Mouse (Mus musculus) olfactory bulb, adult 2 months (tissue): ENCODE data around the gene E130114P18Rik. TPM values are rescaled to one million over a fixed set of nuclear protein-coding genes. Genes with fewer than 3 reads are reported as not detected.

ENCODE experiments used
- H3K27ac ChIP-seq: fragments of 200-500 bp; 2 replicates; pipeline ENCODE4 v1.5.1; 2012; ENCODE audit warnings: low read depth, low read length; ENCODE audit not compliant: insufficient read depth
- H3K4me1 ChIP-seq: fragments of 200-500 bp; 2 replicates; pipeline ENCODE4 v1.6.1; 2012; ENCODE audit warnings: low read length; ENCODE audit not compliant: control insufficient read depth, insufficient read depth
- H3K4me3 ChIP-seq: fragments of 200-500 bp; 2 replicates; pipeline ENCODE4 v1.5.1; 2012; ENCODE audit warnings: mild to moderate bottlenecking, low read depth, low read length, moderate library complexity; ENCODE audit not compliant: insufficient read depth
- CTCF ChIP-seq: fragments of 200-500 bp; IDR thresholded peaks from 2 replicates; pipeline ENCODE4 v1.5.1; 2012; ENCODE audit warnings: low read depth, mild to moderate bottlenecking, low read length, moderate library complexity; ENCODE audit not compliant: insufficient read depth
- POLR2A ChIP-seq: fragments of 200-500 bp; IDR thresholded peaks from 2 replicates; pipeline ENCODE4 v1.6.1; 2012; ENCODE audit warnings: mild to moderate bottlenecking, low read depth, low read length, moderate library complexity; ENCODE audit not compliant: insufficient read depth
- WGBS: fragments of 180-500 bp; shearing (Covaris S2); methylation state at CpG from one replicate; pipeline ENCODE4 v1.1.7; 2018; 5-methylcytosine and 5-hydroxymethylcytosine counted together
- polyA plus RNA-seq: library from polyadenylated mRNA; stranded (reverse); fragments of >200 nt; gene quantifications from 2 replicates; pipeline ENCODE4 v1.2.4, GENCODE M21; 2012; ENCODE audit warnings: low replicate concordance; ENCODE audit not compliant: missing spikeins, insufficient read depth, insufficient read length

Gene E130114P18Rik
- polyA plus RNA-seq, 1 experiment, result not detected

- WGBS, result 90% methylated on average over 2 of the region's 2 CpGs
- Histone ChIP-seq H3K4me3 (no peak overlapping the region), H3K4me1 (no peaks in the 10 kb centered on the region), H3K27ac (no peak overlapping the region)
- no peak for TF ChIP-seq POLR2A
- TF ChIP-seq CTCF, result no peak
Observed at GRCm38 (mm10) chr4:97806924-97807323, 29.0 kb upstream of the E130114P18Rik start.

GRCm38 (mm10) chr4:97805896-97806808, 28.3 kb upstream of the E130114P18Rik start:
- TF ChIP-seq CTCF (no peak), POLR2A (no peak)

GRCm38 (mm10) chr4:97805255-97805654, 27.4 kb upstream of the E130114P18Rik start:
- Histone ChIP-seq H3K27ac (no peak overlapping the region), H3K4me3 (no peak overlapping the region), H3K4me1 (no peaks in the 10 kb centered on the region)
- TF ChIP-seq CTCF (no peak), POLR2A (no peak)
- WGBS, result 54% methylated on average over 2 of the region's 2 CpGs

More at GRCm38 (mm10) chr4:97805896-97806808, 28.3 kb upstream of the E130114P18Rik start:
- no peak overlapping the region for H3K27ac ChIP-seq
- WGBS, result 48% methylated on average over 7 of the region's 7 CpGs
- H3K4me1 ChIP-seq, result no peaks in the 10 kb centered on the region
- H3K4me3 ChIP-seq, result no peak overlapping the region

GRCm38 (mm10) chr4:97804638-97805037, 26.8 kb upstream of the E130114P18Rik start:
- no peak overlapping the region for H3K4me3 ChIP-seq
- H3K4me1 ChIP-seq, result no peaks in the 10 kb centered on the region
- 83% methylated on average over 5 of the region's 5 CpGs for WGBS
- TF ChIP-seq POLR2A, result no peak
- TF ChIP-seq CTCF, result no peak
- H3K27ac ChIP-seq, result no peak overlapping the region

GRCm38 (mm10) chr4:97803791-97804190, 25.9 kb upstream of the E130114P18Rik start:
- H3K4me1 ChIP-seq, result no peaks in the 10 kb centered on the region
- TF ChIP-seq CTCF (no peak), POLR2A (no peak)
- no peak overlapping the region for H3K4me3 ChIP-seq
- 80% methylated on average over 3 of the region's 3 CpGs for WGBS
- no peak overlapping the region for H3K27ac ChIP-seq

GRCm38 (mm10) chr4:97796505-97796904, 18.6 kb upstream of the E130114P18Rik start:
- Histone ChIP-seq H3K4me3 (no peak overlapping the region), H3K27ac (no peak overlapping the region), H3K4me1 (no peaks in the 10 kb centered on the region)
- 53% methylated on average over 10 of the region's 10 CpGs for WGBS
- TF ChIP-seq CTCF (no peak), POLR2A (no peak)

- TF ChIP-seq CTCF (no peak), POLR2A (no peak)
- Histone ChIP-seq H3K4me3 (no peak overlapping the region), H3K4me1 (no peaks in the 10 kb centered on the region), H3K27ac (peak overlapping the region; percentile 20)
- 58% methylated on average over 5 of the region's 5 CpGs for WGBS
Observed at GRCm38 (mm10) chr4:97795957-97796356, 18.1 kb upstream of the E130114P18Rik start.

- 76% methylated on average over 4 of the region's 4 CpGs for WGBS
- Histone ChIP-seq H3K27ac (no peak overlapping the region), H3K4me3 (no peak overlapping the region), H3K4me1 (no peaks in the 10 kb centered on the region)
- TF ChIP-seq CTCF, result no peak
- no peak for TF ChIP-seq POLR2A
Observed at GRCm38 (mm10) chr4:97794865-97795264, 17.0 kb upstream of the E130114P18Rik start.

GRCm38 (mm10) chr4:97793931-97794330, 16.1 kb upstream of the E130114P18Rik start:
- Histone ChIP-seq H3K27ac (no peak overlapping the region), H3K4me3 (no peak overlapping the region), H3K4me1 (no peaks in the 10 kb centered on the region)
- WGBS, result 80% methylated on average over 10 of the region's 10 CpGs
- TF ChIP-seq POLR2A (no peak), CTCF (no peak)

- Histone ChIP-seq H3K4me1 (no peaks in the 10 kb centered on the region), H3K4me3 (no peak overlapping the region)
- WGBS, result 71% methylated on average over 4 of the region's 4 CpGs
Observed at GRCm38 (mm10) chr4:97788537-97788936, 10.7 kb upstream of the E130114P18Rik start.

More at GRCm38 (mm10) chr4:97788537-97788936, 10.7 kb upstream of the E130114P18Rik start:
- TF ChIP-seq CTCF, result no peak
- no peak for TF ChIP-seq POLR2A
- no peak overlapping the region for H3K27ac ChIP-seq
